Mouse (Mus musculus) ovary, postnatal 14 days (tissue): ENCODE data around the gene Lcn2.
"Not testable (repeated sequence)": the region's sequence is repeated elsewhere in the genome, so short reads cannot be mapped to it uniquely, and the experiment has no call there.

ENCODE experiments used
- DNase-seq: peaks from one replicate; pipeline ENCODE4 v3.0.0; 2022; ENCODE audit warnings: low spot score

Lcn2 gene

DNA sequence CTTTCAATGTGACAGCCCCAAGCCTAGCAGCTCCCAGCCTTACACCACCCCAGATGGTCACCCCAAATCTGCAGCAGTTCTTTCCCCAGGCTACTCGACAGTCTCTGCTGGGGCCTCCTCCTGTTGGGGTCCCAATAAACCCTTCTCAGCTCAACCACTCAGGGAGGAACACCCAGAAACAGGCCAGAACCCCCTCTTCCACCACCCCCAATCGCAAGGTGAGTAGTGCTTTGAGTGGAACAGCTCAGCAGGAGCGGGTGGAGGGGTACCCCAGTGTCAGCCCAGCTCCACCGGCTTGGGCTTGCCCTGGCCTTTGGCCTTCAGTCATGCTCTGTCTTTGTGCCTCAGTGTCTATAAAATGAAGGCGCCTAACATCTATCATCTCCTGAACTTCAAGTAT is 20.7 kb downstream of the Lcn2 start:
- no peak for DNase-seq

DNA sequence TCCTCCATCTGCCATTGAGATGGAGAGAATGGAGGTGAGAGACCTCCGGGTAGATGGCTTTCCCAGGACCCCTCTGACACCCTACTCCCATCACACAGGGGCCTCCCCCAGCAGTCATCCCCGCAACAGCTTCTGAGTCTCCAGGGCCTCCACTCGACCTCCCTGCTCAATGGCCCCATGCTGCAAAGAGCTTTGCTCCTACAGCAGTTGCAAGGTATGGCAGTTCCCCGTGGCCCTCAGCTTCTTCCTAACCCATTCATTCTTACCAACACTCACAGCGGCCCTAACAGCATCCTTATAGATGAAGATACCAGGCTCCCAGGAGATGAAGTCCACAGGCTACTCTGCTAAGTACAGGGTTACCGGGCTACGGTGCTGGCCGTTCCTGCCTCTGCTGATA is 23.9 kb downstream of the Lcn2 start:
- no peak for DNase-seq

DNA sequence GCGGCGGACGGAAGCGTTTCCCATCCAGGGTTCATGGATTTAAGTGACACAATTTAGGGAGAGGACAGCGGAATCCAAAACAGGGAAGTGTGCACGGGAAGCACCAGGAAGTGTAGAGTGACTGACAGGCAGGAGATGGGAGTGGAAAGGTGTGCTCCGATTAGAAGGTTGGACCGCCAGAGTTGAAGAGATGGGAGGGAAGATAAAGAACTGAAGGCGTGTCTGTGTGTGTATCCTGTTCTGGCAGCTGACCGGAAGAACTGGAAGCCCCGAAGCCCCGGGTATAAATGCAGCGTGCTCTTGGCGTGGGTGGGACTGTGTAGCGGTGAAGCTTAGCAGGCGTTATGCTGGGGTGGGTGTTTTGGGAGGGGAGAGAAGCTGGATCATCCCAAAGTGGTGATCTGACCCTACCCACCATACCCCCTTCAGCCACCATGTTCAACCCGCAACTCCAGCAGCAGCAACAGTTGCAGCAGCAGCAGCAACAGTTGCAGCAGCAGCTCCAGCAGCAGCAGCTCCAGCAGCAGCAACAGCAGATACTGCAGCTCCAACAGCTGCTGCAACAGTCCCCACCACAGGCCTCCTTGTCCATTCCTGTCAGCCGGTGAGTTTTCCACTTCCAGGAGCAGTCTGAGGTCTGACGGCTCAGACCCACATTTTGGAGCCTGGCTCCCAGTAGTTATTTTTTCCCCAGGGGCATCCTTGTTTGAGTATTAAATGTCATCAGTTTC is 24.5 kb downstream of the Lcn2 start:
- DNase-seq: no peak

GRCm38 (mm10) chr2:32362817-32363340 is 25.2 kb downstream of the Lcn2 start:
- DNase-seq: peak; percentile 94

- not testable (repeated sequence) for DNase-seq
Observed at GRCm38 (mm10) chr2:32362274-32362673, 25.8 kb downstream of the Lcn2 start.

DNA sequence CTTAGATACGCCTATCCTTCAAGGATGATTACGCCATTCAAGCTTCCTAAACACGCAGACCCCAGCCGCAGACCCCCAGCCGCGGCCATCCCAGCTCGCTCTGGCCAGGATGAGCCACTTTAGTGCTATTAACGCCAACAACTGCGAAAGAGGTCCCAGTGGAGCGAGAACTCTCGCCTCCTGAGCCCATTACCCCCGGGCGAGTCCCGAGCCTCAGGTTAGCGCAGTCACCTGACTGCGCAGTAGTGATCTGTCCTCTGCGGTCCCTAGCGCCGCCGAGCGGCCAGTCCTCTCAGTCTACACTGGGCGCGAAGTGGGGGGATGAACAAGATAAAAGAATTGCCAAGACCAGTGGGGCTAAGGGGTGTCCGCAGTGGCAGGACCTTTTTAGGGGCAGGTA is 26.6 kb downstream of the Lcn2 start:
- no peak for DNase-seq

DNA sequence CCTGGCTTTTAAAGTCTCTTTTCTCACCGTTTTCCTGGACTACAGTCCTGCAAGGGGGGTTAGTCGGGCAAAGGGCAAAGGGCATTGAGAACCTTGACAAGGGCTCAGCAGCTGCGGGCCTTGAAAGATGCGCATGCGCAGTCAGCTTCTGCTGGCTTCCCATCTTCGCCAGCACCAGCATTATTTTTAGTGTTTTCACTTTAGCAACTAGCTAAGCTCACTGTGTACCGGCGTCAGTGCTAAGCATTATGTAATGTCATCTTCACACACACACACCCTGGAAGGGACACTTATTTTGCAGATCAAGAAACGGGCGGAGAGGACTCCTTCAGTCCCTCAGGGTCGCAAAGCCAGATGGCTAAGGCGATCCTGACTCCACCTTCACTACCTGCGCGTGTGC is 27.3 kb downstream of the Lcn2 start:
- no peak for DNase-seq

GRCm38 (mm10) chr2:32358381-32358780 is 29.7 kb downstream of the Lcn2 start:
- DNase-seq: no peak

DNA sequence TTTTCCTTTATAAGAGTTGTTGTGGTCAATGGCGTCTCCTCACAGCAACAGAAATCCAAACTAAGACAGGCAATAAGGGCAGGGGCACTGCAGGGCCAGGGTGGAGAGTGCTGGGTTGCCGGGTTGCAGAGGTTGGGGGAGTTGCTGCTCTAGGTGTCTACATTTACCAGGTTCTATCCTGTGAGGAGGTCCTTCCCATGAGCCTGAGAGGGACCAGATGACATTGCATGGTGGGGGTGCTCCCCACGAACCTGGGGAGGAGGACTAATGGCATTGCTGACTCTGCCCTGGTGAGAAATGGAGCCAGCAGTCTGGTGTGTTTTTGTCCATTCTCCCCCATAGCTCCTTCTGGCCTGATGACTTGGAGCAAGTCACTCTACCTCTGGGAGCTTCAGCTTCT is 30.3 kb downstream of the Lcn2 start:
- no peak for DNase-seq

DNA sequence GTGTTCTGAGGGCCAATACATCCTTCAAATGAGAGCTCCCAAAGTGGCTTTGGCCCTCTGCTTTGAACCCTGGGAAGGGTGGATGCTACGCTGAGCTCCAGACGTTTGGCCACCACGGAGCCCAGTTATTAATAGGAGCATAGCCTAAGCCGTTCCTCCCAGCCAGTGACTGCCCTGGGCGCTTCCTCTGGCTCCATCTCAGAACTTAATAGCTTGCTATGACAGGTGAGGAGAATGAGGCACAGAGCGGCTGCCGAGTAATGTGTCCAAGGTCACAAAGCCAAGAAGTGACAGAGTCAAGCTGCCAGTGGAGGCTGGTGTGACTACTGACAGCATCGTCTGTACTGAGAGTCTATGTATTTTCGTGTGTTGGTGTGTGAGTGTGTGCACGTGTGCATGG is 31.8 kb downstream of the Lcn2 start:
- DNase-seq: no peak

DNA sequence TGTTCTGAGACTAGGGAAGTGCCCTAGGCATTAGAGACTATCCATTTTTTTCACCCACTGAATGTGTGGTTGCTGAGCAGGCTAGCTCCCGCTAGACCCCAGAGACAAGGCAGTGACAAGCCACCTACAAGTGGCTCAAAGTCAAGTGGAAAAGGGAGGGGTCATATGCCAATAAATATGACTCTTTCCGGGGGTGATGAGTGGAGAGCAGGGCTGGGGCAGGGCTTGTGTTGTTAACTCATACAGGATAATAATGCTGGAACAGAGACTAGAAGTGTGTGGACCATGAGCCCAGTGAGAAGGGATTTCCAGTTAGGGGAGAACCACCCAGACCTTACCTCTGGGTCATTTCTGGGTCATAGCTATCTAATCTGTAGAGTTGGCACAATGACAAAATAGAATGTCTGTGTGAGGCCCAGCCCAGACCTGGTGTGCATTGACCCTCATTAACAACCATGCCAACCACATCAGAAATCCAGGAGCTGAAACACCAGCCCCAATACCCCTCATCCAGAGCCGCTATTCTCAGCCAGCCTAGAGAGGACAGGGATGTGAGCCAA is 33.6 kb downstream of the Lcn2 start:
- DNase-seq: no peak

GRCm38 (mm10) chr2:32353836-32354235 is 34.2 kb downstream of the Lcn2 start:
- DNase-seq: no peak

DNA sequence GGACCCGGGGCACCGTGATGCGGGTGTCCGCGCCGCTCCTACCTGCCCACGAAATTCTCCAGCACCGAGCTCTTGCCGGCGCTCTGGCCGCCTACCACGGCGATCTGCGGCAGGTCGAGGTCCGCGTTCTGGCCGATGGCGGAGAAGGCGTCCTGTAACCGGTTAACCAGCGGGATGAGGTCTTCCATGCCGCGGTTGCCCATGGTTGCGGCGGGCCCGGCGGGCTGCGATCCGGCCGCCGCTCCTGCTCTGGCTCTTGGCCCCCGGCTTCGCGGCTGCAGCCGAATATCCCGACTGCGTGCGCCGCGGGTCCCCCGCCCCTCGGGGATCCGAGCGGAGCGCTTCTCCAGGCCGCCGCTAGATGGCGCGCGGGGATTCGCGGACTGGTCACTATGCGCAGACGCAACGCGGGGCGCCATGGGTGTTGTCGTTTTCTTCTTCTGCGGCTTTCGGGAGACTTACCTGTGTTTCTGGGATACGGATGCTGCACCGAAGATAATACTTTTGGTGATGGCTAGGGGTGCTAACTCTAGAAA is 35.0 kb downstream of the Lcn2 start, which contains the start of gene Dnm1:
Gene Dnm1, minus strand, starts transcription at position 332 of the 536 bp plus-strand sequence.
- peak; percentile 94 for DNase-seq

DNA sequence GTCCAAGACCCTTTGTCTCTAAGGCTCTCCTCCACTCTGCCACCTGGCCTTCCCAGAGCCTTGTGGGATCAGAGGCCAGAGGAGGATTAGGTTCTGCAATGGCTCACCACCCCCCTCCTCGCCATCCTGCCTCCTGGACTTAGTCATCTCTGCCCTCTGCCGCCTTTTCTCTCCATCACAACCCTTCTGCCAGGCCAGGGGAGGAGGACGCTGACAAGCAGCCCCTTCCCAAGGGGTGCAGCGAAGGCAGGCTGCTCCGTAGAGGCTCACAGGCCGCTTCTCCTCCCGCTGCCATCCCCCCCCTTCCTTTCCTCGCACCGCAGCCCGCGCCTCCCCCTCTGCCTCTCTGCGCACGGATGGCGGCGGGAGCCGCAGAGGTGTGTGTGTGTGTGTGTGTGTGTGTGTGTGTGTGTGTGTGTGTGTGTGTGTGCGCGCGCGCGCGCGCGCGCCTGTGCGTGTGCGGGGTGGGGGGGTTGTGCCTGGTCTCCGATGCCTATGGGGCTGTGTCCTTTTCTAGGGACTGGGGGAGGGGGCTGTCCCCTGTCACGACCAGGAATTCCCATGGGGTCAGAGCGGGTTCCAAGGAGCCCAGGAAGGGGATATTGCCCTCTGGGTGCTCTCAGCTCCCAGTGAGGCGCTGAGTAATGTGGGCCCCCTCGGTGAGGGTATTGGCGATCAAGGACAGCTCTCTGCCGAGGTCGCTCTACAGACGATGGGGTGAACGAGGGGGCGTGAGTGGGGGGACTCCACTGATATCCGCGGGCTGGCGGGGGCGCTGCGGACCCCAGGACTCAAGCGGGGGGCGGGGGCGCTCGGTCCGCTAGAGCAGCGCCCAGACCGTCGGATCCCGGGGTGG is 35.7 kb downstream of the Lcn2 start, which contains the start of gene Ciz1:
Gene Ciz1, plus strand, starts transcription at position 177 of the 856 bp plus-strand sequence.
- DNase-seq: no peak

DNA sequence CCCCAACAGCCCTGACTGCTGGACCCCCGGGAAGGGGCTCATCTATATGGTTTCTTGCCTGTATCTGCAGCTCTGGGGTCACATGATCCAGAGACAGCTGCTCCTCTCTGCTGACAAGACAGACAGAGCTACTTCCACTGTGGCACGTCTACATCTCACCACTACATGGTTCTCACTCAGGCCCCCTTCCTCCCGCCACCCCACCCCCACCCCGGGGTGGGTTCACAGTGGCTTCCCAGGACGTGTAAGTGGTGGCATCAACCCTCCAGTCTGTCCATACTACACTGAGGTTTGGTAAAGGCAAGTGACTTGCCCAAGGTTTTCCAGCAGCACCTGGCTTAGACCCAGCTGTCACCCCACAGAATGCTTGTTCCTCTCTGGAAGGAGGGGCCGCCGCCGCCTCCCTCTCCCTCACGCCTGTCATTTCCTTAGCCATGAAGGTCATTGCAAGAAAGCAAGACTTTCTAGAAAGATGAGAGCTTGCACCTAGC is 36.5 kb downstream of the Lcn2 start:
- no peak for DNase-seq

DNA sequence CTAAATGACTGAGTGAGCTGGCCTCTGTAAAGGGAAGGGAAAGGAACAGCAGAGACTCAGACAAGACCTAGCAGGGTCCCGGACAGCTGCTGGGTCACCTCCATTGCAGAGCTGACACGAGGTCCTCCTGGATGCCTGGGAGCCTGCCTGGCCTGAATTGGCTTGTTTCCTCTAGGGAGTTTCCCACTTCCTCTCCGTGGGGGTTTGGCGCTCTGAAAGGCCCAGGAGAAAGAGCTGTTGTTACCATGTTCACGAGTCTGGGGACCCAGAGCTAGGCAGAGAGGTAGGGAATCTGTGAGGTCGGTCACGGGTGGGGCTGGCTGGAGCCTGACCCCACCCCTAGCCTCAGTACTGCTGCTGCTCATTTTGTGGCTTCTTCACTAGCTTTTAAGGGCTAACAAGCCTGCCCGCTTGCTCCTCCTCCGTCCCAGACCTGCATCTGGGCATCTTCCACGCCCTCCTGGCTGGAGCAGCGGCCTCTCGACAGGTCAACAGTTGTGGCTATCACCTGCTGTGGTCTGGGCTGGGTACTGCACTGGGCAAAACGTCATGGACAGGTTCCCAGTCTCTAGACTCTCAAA is 37.5 kb downstream of the Lcn2 start:
- no peak for DNase-seq

GRCm38 (mm10) chr2:32349625-32350255 is 38.3 kb downstream of the Lcn2 start:
- DNase-seq: no peak

DNA sequence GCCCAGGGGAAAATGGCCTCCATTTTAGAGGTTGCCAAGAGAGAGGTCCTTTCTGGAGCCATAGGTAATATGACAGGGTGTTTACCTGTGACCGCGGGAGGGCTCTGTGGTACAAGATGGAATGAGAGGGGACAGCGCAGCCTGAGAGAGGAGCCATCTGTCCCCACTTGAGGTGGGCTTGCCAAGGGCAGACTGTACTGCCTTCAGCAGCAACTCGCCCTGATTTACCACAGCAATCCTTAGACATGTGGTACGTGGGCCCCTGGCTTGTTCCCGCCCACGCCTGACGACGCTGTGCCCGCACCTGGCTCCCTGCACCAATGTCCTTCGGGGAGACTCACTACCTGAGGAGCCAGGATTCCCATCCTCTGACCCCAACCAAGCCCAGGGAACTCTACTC is 39.7 kb downstream of the Lcn2 start:
- DNase-seq: no peak

- no peak for DNase-seq
Observed at GRCm38 (mm10) chr2:32347019-32347418, 41.0 kb downstream of the Lcn2 start.

DNA sequence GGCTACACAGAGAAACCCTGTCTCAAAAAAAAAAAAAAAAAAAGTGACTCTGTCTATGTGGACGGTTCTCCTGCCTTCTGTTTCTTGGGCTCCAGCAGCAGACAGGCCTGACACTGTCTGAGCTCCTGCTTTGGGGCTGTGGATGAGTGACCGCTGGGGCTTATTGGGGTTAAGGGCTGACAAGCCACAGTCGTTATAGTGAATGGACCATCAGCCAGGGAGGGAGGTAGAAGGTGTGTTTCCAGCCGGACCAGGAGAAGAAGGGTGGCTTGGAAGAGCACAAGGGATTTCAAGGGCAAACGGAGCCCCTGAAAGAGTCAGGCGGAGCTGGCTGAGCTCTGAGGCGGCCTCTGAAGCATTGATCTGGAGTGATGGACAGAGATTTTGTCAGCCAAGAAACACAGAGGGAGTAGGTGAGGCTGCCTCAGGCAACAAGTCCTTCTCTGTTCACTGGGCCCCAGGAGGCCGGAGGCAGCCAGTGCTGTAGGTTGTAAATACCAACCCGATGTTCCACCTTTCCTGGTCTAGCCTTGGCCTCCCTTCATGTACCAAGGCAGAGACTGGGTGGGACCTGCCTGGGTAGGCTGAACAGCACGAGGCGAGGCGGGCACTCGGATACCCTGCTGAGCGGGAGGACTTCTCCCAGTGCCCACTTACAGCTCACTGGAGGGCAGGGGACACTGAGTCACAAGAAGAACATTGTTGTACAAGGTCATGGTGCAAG is 43.3 kb downstream of the Lcn2 start:
- no peak for DNase-seq

- no peak for DNase-seq
Observed at GRCm38 (mm10) chr2:32344056-32344455, 44.0 kb downstream of the Lcn2 start.
